Mouse (Mus musculus): ENCODE measurements around the gene Schip1. TPM values are rescaled to one million over a fixed set of nuclear protein-coding genes. Genes with fewer than 3 reads are reported as not detected.

Schip1 gene
- polyA plus RNA-seq, 1 experiment from 2014 or later, result 76.4 TPM

DNA sequence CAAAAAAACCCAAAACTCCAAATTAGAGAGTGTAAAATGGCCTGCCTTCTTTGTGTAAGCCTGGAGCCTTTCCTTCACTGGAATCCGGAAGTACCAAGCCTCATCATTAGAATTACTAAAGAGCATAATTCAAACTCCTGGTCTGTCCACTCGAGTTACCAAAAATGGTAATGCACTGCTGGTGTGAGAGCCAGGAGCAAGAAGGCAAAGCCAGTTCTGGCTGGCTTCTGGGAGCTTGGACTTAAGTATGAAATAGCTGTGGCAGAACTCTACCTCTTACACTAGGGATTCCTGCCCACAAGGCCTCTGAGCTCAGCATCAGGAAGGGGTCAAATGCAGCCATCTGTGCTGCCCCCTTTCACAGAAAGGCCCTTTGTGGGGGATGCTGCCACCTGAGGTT lies 412.9 kb downstream of the Schip1 start:
- Histone ChIP-seq H3K4me3 (no peak overlapping the region), H3K27me3 (replicated peaks) (no peaks in the 10 kb centered on the region), H3K4me2 (no peak overlapping the region), H3K9me3 (replicated peaks) (no peaks in the 10 kb centered on the region), H3K27ac (ENCODE audit: poor library complexity, severe bottlenecking) (no peak overlapping the region), H3K4me1 (replicated peaks) (peaks cover 6% of the 10 kb centered on the region; the same call in 1 of the 2 replicates), H3K36me3 (no peaks in the 10 kb centered on the region; the same call in 1 of the 2 replicates), H3K9ac (no peak overlapping the region)
- 52% methylated on average over 2 of the region's 2 CpGs for WGBS
- no peak for ATAC-seq (ENCODE audit: insufficient number of reproducible peaks, low FRiP score)

DNA sequence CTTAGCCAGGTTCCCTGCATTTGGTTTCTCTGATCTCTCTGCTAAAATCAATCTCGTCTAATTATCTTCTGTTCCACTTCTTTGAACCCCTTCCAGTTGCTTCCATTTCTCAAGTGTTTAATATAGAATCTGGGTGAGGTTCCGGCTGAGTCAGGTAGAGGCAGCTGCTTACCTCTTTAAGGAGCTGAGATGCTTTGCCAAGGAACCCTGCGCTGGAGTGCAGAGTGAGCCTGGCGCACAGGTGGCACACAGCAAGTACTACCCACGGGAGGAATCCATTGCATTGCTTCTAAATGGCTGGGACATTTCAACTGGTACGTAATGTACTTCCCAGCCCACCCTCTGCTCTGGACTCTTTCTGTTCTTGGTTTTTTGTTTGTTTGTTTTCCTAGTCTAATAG lies 414.7 kb downstream of the Schip1 start:
- no peak for ATAC-seq (ENCODE audit: insufficient number of reproducible peaks, low FRiP score)
- 84% methylated on average over 6 of the region's 6 CpGs for WGBS

DNA sequence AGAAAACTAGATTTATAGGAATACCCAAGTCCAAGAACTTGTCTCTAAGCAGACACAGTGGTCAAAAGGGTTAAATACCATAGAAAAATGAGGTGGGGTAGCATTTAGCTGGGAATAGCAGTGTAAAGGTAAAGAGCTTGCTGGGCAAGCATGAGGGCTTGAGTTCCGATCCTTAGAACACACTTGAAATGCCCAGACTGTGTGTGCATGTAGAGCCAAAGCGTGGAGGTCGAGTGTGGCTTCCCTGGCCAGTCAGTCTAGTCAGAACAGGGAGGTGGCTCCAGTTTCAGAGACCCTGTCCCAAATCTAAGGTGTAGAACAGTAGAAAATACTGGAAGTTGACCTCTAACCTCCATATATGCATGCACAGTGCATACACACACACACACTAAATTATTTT lies 418.9 kb downstream of the Schip1 start:
- Histone ChIP-seq H3K4me3 (no peak overlapping the region), H3K4me1 (replicated peaks) (peaks cover 7% of the 10 kb centered on the region; the same call in 1 of the 2 replicates), H3K9ac (no peak overlapping the region), H3K27ac (ENCODE audit: poor library complexity, severe bottlenecking) (no peak overlapping the region), H3K36me3 (no peaks in the 10 kb centered on the region; the same call in 1 of the 2 replicates), H3K4me2 (no peak overlapping the region), H3K27me3 (replicated peaks) (no peaks in the 10 kb centered on the region), H3K9me3 (replicated peaks) (no peaks in the 10 kb centered on the region)
- 77% methylated on average over 3 of the region's 3 CpGs for WGBS
- ATAC-seq (ENCODE audit: insufficient number of reproducible peaks, low FRiP score), result no peak

More for the DNA sequence above, 414.7 kb downstream of the Schip1 start:
- Histone ChIP-seq H3K27ac (ENCODE audit: poor library complexity, severe bottlenecking) (no peak overlapping the region), H3K27me3 (replicated peaks) (no peaks in the 10 kb centered on the region), H3K4me2 (no peak overlapping the region), H3K9me3 (replicated peaks) (no peaks in the 10 kb centered on the region), H3K4me3 (no peak overlapping the region), H3K36me3 (no peaks in the 10 kb centered on the region; the same call in 1 of the 2 replicates), H3K9ac (no peak overlapping the region), H3K4me1 (replicated peaks) (peaks cover 9% of the 10 kb centered on the region; the same call in 1 of the 2 replicates)

DNA sequence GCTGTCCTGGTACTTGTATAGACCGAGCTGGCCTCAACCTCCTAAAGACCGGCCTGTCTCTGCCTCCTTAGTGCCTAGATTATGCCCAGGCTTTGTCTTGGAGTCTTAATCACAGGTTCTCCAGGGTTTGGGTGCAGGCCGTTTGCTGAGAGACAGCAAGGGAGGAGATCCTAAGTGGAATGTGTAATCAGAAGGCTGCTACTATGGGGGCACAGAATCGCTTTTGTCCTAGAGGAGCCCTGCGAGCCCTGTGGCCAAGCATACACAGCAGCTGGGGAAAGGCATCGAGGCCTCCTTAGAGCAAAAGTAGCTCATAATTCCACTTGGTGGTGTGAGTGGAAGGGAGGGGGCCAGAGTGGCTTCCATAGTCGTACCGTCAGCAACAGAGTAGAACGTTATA lies 419.4 kb downstream of the Schip1 start:
- Histone ChIP-seq H3K27ac (ENCODE audit: poor library complexity, severe bottlenecking) (no peak overlapping the region), H3K4me2 (no peak overlapping the region), H3K4me1 (replicated peaks) (peaks cover 7% of the 10 kb centered on the region; the same call in 1 of the 2 replicates), H3K9ac (no peak overlapping the region), H3K36me3 (no peaks in the 10 kb centered on the region; the same call in 1 of the 2 replicates), H3K27me3 (replicated peaks) (no peaks in the 10 kb centered on the region), H3K4me3 (no peak overlapping the region), H3K9me3 (replicated peaks) (no peaks in the 10 kb centered on the region)
- no peak for ATAC-seq (ENCODE audit: insufficient number of reproducible peaks, low FRiP score)
- 78% methylated on average over 9 of the region's 9 CpGs for WGBS

DNA sequence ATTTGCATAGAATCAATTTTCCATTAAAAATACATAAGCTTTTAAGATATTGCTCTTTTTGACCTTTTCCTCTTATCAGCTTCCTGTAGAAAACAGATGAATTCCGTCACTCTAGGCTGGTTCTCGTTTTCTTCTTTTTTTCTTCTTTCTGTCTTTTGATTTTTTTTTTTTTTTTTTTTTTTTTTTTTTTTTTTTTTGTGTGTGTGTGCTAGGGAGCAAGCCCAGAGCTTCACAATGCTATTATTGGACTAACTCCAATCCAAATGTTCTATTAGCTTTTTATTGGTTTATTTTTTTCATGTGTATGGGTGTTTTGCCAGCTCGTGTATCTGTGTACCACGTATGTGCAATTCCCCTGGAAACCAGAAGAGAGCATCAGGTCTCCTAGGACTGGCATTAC lies 420.0 kb downstream of the Schip1 start:
- no peaks in the 10 kb centered on the region for H3K9me3 ChIP-seq (replicated peaks)
- H3K36me3 ChIP-seq, result no peaks in the 10 kb centered on the region; the same call in 1 of the 2 replicates
- 75% methylated on average over 4 of the region's 4 CpGs for WGBS
- no peak overlapping the region for H3K9ac ChIP-seq
- peaks cover 7% of the 10 kb centered on the region; the same call in 1 of the 2 replicates for H3K4me1 ChIP-seq (replicated peaks)
- no peaks in the 10 kb centered on the region for H3K27me3 ChIP-seq (replicated peaks)
- no peak overlapping the region for H3K4me2 ChIP-seq
- H3K4me3 ChIP-seq, result no peak overlapping the region
- H3K27ac ChIP-seq (ENCODE audit: poor library complexity, severe bottlenecking), result no peak overlapping the region
- ATAC-seq (ENCODE audit: insufficient number of reproducible peaks, low FRiP score), result no peak

DNA sequence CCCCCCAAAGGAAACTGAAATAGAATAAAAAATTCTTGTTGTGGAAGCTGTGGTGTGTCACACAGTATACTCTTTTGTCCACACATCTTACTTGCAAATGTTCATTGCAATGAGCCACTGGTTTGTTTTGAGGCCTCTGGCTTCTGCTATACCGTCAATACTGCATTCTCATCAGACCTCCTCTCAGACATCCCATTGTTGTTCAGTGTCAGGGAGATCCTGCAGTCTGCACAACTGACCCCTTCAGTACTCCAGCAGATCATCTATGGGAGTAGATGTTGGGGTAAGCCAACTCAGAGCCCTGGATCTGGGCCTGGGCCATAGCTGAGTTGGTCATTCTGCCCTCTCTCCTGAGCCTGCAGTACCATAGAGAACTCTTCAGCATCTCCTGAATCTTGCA lies 423.0 kb downstream of the Schip1 start:
- no peak overlapping the region for H3K4me3 ChIP-seq
- H3K4me1 ChIP-seq (replicated peaks), result peaks cover 24% of the 10 kb centered on the region
- H3K27me3 ChIP-seq (replicated peaks), result no peaks in the 10 kb centered on the region
- H3K36me3 ChIP-seq, result no peaks in the 10 kb centered on the region; the same call in 1 of the 2 replicates
- no peak overlapping the region for H3K27ac ChIP-seq (ENCODE audit: poor library complexity, severe bottlenecking)
- no peak overlapping the region for H3K9ac ChIP-seq
- no peaks in the 10 kb centered on the region for H3K9me3 ChIP-seq (replicated peaks)
- ATAC-seq (ENCODE audit: insufficient number of reproducible peaks, low FRiP score), result no peak
- WGBS, result 81% methylated on average over 1 of the region's 1 CpGs
- no peak overlapping the region for H3K4me2 ChIP-seq

DNA sequence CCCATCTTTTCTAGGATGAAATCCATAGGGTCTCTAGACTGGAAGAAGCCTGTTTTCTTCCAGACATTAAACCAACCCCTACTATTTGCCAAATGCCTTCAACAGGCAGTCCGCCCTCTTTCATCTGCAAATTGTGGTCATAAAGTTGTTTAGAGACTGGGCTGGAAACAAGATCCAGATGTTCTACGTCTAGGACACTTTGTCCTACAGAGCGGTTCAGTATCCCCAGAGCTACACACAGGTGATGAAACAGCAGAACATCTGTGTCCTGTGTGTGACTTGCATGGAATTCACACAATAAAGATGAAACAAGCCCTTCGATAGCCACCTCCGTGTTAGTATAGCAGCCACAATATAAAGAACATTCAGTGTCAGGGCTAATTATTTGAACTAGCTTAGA lies 423.7 kb downstream of the Schip1 start:
- no peak for ATAC-seq (ENCODE audit: insufficient number of reproducible peaks, low FRiP score)
- H3K27ac ChIP-seq (ENCODE audit: poor library complexity, severe bottlenecking), result no peak overlapping the region
- peaks cover 30% of the 10 kb centered on the region for H3K4me1 ChIP-seq (replicated peaks)
- no peaks in the 10 kb centered on the region for H3K27me3 ChIP-seq (replicated peaks)
- 73% methylated on average over 5 of the region's 5 CpGs for WGBS
- H3K4me3 ChIP-seq, result no peak overlapping the region
- H3K9me3 ChIP-seq (replicated peaks), result no peaks in the 10 kb centered on the region
- H3K9ac ChIP-seq, result no peak overlapping the region
- H3K36me3 ChIP-seq, result no peaks in the 10 kb centered on the region; the same call in 1 of the 2 replicates
- no peak overlapping the region for H3K4me2 ChIP-seq

DNA sequence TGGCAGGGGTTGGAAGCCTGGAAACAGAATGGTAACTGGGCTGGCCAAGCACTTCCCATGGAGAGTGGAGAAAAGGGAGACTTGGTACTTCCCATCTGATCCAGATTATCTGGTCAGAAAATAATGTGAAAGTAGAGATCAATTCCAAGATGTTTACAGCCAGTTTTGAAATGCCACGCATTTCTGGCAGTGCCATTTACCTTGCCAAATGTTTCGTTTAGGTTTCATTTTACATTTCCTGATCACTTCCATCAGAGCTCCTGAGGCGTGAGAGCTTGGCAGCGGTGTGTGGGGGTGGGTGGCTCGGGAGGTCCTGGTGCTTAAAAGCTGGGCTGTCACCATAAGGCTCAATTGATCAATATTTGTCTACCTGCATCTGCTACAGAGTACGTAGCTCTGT lies 426.9 kb downstream of the Schip1 start:
- Histone ChIP-seq H3K27me3 (replicated peaks) (no peaks in the 10 kb centered on the region), H3K27ac (ENCODE audit: poor library complexity, severe bottlenecking) (no peak overlapping the region), H3K4me2 (no peak overlapping the region), H3K9ac (no peak overlapping the region), H3K36me3 (no peaks in the 10 kb centered on the region), H3K4me1 (replicated peaks) (peaks cover 32% of the 10 kb centered on the region), H3K9me3 (replicated peaks) (no peaks in the 10 kb centered on the region), H3K4me3 (no peak overlapping the region)
- WGBS, result 67% methylated on average over 6 of the region's 6 CpGs
- ATAC-seq (ENCODE audit: insufficient number of reproducible peaks, low FRiP score), result no peak

DNA sequence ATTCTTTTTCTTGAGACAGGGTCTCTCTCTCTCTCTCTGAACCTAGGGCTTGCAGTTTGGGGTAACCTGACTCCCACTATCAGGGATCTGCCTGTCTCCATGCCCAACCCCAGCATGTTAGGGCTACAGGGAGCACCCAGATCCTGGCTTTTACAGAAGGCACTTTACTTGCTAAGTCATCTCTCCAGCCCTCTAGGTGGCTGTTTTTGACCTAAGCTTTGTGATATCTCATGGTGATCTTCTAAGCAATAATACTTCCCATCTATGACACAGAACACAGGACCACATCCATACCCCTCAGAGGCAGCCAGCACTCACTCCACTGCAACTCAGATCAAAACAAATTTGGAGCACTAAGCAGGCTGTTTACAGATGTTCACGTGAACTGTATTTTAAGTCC lies 427.5 kb downstream of the Schip1 start:
- peak overlapping the region; percentile 87; the same call in 1 of the 2 replicates for H3K4me3 ChIP-seq
- H3K27me3 ChIP-seq (replicated peaks), result no peaks in the 10 kb centered on the region
- H3K36me3 ChIP-seq, result no peaks in the 10 kb centered on the region
- H3K27ac ChIP-seq (ENCODE audit: poor library complexity, severe bottlenecking), result peak overlapping the region; percentile 99
- H3K9me3 ChIP-seq (replicated peaks), result no peaks in the 10 kb centered on the region
- H3K4me2 ChIP-seq, result peak overlapping the region; percentile 81
- WGBS, result 32% methylated on average over 1 of the region's 1 CpGs
- peaks cover 33% of the 10 kb centered on the region for H3K4me1 ChIP-seq (replicated peaks)
- no peak for ATAC-seq (ENCODE audit: insufficient number of reproducible peaks, low FRiP score)
- peak overlapping the region; percentile 95; the same call in 1 of the 2 replicates for H3K9ac ChIP-seq

DNA sequence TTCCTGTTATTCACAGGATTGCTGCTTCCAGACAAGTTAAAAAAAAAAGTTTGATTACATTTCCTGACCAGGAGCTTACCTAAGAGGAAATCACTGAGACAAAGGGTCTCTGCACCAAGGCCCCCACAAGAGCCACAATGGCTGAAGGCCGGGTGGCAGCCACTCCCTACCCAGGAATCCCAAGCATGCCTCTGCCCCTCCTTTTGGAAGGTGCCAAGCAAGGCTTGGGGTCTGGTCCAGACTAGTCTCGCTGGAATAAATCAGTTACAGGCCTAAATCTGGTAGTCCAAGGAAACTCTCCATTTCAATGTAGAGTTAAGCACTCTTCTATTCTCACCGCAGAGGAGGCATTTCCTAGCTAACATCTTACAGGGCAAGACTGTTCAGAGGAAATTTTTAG lies 427.9 kb downstream of the Schip1 start:
- Histone ChIP-seq H3K4me3 (peak overlapping the region; percentile 87), H3K4me2 (peak overlapping the region; percentile 81), H3K9me3 (replicated peaks) (no peaks in the 10 kb centered on the region), H3K27me3 (replicated peaks) (no peaks in the 10 kb centered on the region), H3K36me3 (no peaks in the 10 kb centered on the region), H3K4me1 (replicated peaks) (peaks cover 36% of the 10 kb centered on the region), H3K9ac (peak overlapping the region; percentile 95), H3K27ac (ENCODE audit: poor library complexity, severe bottlenecking) (peak overlapping the region; percentile 99)
- 11% methylated on average over 3 of the region's 3 CpGs for WGBS
- no peak for ATAC-seq (ENCODE audit: insufficient number of reproducible peaks, low FRiP score)

DNA sequence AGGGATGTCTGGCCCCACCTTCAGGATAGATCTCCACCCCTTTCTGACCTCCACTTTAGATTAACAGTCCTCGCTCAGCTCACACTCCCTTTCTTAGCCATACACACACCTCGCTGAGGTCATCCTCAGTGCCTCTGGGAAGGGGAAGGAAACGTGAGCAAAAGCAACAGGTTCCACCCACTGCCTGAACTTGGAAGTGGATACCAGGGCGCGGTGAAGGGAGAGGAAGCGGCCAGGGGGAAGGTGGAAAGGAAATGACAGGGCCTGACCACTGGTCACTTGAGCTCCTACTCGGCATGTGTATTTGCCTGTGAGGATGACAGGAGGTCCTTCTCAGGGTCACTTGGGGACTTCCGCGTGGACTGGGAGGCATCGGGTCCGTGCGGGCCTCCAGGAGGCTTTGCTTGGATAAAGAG lies 428.6 kb downstream of the Schip1 start:
- Histone ChIP-seq H3K9ac (peak overlapping the region; percentile 95), H3K4me2 (peak overlapping the region; percentile 81), H3K36me3 (no peaks in the 10 kb centered on the region), H3K9me3 (replicated peaks) (no peaks in the 10 kb centered on the region), H3K4me1 (replicated peaks) (peaks cover 34% of the 10 kb centered on the region), H3K27me3 (replicated peaks) (no peaks in the 10 kb centered on the region), H3K27ac (ENCODE audit: poor library complexity, severe bottlenecking) (peak overlapping the region; percentile 99), H3K4me3 (peak overlapping the region; percentile 87)
- under 1% methylated on average over 12 of the region's 12 CpGs for WGBS
- peak; percentile 63 for ATAC-seq (ENCODE audit: insufficient number of reproducible peaks, low FRiP score)

Measured in heart, embryonic 12.5 days (tissue).